Mouse (Mus musculus) lung, embryonic 15.5 days (tissue): ENCODE measurements around the gene Vps37c. TPM values are rescaled to one million over a fixed set of nuclear protein-coding genes. Genes with fewer than 3 reads are reported as not detected.

Experiments used
- ATAC-seq: fragments of 200-750 bp; cut with Nextera tagmentation; 2 replicates; pipeline ENCODE4 v1.8.0; 2017; ENCODE audit warnings: moderate number of reproducible peaks, borderline replicate concordance; ENCODE audit not compliant: low FRiP score, low TSS enrichment; ENCODE audit errors: extremely low read depth
- H3K27ac ChIP-seq: fragments of 300-500 bp; sonication (generic); 2 replicates; pipeline ENCODE4 v1.5.1; 2015; ENCODE audit warnings: moderate library complexity, mild to moderate bottlenecking, inconsistent platforms
- H3K27me3 ChIP-seq: fragments of 300-500 bp; sonication (generic); 2 replicates; pipeline ENCODE4 v1.6.1; 2015; ENCODE audit warnings: inconsistent platforms
- H3K36me3 ChIP-seq: fragments of 300-500 bp; sonication (generic); 2 replicates; pipeline ENCODE4 v1.6.1; 2015; ENCODE audit warnings: inconsistent platforms
- H3K4me1 ChIP-seq: fragments of 300-500 bp; sonication (generic); 2 replicates; pipeline ENCODE4 v1.6.1; 2015; ENCODE audit warnings: inconsistent platforms
- H3K4me2 ChIP-seq: fragments of 300-500 bp; sonication (generic); 2 replicates; pipeline ENCODE4 v1.6.1; 2015; ENCODE audit warnings: inconsistent platforms, mild to moderate bottlenecking, moderate library complexity
- H3K4me3 ChIP-seq: fragments of 300-500 bp; sonication (generic); 2 replicates; pipeline ENCODE4 v1.5.1; 2015; ENCODE audit warnings: mild to moderate bottlenecking, inconsistent platforms
- H3K9ac ChIP-seq: fragments of 300-500 bp; sonication (generic); 2 replicates; pipeline ENCODE4 v1.6.1; 2015; ENCODE audit warnings: inconsistent platforms
- H3K9me3 ChIP-seq: fragments of 300-500 bp; sonication (generic); 2 replicates; pipeline ENCODE4 v1.6.1; 2016; ENCODE audit warnings: inconsistent platforms
- WGBS: fragments of 180-500 bp; shearing (Covaris S2); methylation state at CpG from one replicate; pipeline ENCODE4 v1.1.7; 2015; 5-methylcytosine and 5-hydroxymethylcytosine counted together
- polyA plus RNA-seq: library from polyadenylated mRNA; unstranded; fragments of >200 nt; fragmentation: Nextera tagmentation; extraction: Ambion mirVana; gene quantifications from 2 replicates; pipeline ENCODE4 v1.2.1, GENCODE M21; 2015

The Vps37c gene
- polyA plus RNA-seq, 1 experiment from 2014 or later, result 33.4 TPM

GRCm38 (mm10) chr19:10719751-10720150 is 31.2 kb downstream of the Vps37c start:
- Histone ChIP-seq H3K4me1 (peaks cover 18% of the 10 kb centered on the region), H3K27ac (no peak overlapping the region), H3K9me3 (no peaks in the 10 kb centered on the region), H3K4me3 (no peak overlapping the region), H3K9ac (no peak overlapping the region), H3K4me2 (no peak overlapping the region), H3K27me3 (no peaks in the 10 kb centered on the region), H3K36me3 (no peaks in the 10 kb centered on the region)
- WGBS, result 15% methylated on average over 2 of the region's 2 CpGs
- no peak for ATAC-seq

- no peak overlapping the region for H3K4me3 ChIP-seq
- peaks cover 16% of the 10 kb centered on the region for H3K4me1 ChIP-seq
- H3K27ac ChIP-seq, result no peak overlapping the region
- H3K9ac ChIP-seq, result no peak overlapping the region
- no peaks in the 10 kb centered on the region for H3K36me3 ChIP-seq
- 17% methylated on average over 3 of the region's 3 CpGs for WGBS
- ATAC-seq, result no peak
- H3K4me2 ChIP-seq, result no peak overlapping the region
- no peaks in the 10 kb centered on the region for H3K27me3 ChIP-seq
- H3K9me3 ChIP-seq, result no peaks in the 10 kb centered on the region
Observed at GRCm38 (mm10) chr19:10720524-10720923, 32.0 kb downstream of the Vps37c start.

GRCm38 (mm10) chr19:10721064-10721463 is 32.5 kb downstream of the Vps37c start:
- no peaks in the 10 kb centered on the region for H3K9me3 ChIP-seq
- no peak for ATAC-seq
- H3K27ac ChIP-seq, result no peak overlapping the region
- H3K27me3 ChIP-seq, result no peaks in the 10 kb centered on the region
- H3K9ac ChIP-seq, result no peak overlapping the region
- no peak overlapping the region for H3K4me2 ChIP-seq
- H3K4me3 ChIP-seq, result no peak overlapping the region
- 43% methylated on average over 5 of the region's 5 CpGs for WGBS
- H3K4me1 ChIP-seq, result peaks cover 16% of the 10 kb centered on the region
- H3K36me3 ChIP-seq, result no peaks in the 10 kb centered on the region

GRCm38 (mm10) chr19:10723084-10723483 is 34.5 kb downstream of the Vps37c start:
- H3K4me3 ChIP-seq, result no peak overlapping the region
- peaks cover 16% of the 10 kb centered on the region for H3K4me1 ChIP-seq
- no peak for ATAC-seq
- no peak overlapping the region for H3K4me2 ChIP-seq
- no peaks in the 10 kb centered on the region for H3K36me3 ChIP-seq
- H3K27me3 ChIP-seq, result no peaks in the 10 kb centered on the region
- WGBS, result 15% methylated on average over 13 of the region's 13 CpGs
- no peak overlapping the region for H3K9ac ChIP-seq
- H3K9me3 ChIP-seq, result no peaks in the 10 kb centered on the region
- H3K27ac ChIP-seq, result no peak overlapping the region

GRCm38 (mm10) chr19:10723649-10724048 is 35.1 kb downstream of the Vps37c start:
- Histone ChIP-seq H3K27ac (no peak overlapping the region), H3K4me3 (no peak overlapping the region), H3K9ac (no peak overlapping the region), H3K4me2 (no peak overlapping the region), H3K9me3 (no peaks in the 10 kb centered on the region), H3K36me3 (no peaks in the 10 kb centered on the region), H3K27me3 (no peaks in the 10 kb centered on the region), H3K4me1 (peaks cover 16% of the 10 kb centered on the region)
- 31% methylated on average over 5 of the region's 5 CpGs for WGBS
- ATAC-seq, result no peak

GRCm38 (mm10) chr19:10724629-10725363 is 36.3 kb downstream of the Vps37c start:
- Histone ChIP-seq H3K4me2 (no peak overlapping the region), H3K36me3 (no peaks in the 10 kb centered on the region), H3K4me3 (no peak overlapping the region), H3K27ac (no peak overlapping the region), H3K4me1 (peaks cover 14% of the 10 kb centered on the region), H3K9ac (no peak overlapping the region), H3K27me3 (no peaks in the 10 kb centered on the region), H3K9me3 (no peaks in the 10 kb centered on the region)
- no peak for ATAC-seq
- 74% methylated on average over 13 of the region's 13 CpGs for WGBS

- Histone ChIP-seq H3K4me2 (no peak overlapping the region), H3K9ac (no peak overlapping the region), H3K27ac (no peak overlapping the region), H3K27me3 (no peaks in the 10 kb centered on the region), H3K4me1 (no peaks in the 10 kb centered on the region), H3K36me3 (no peaks in the 10 kb centered on the region), H3K4me3 (no peak overlapping the region), H3K9me3 (no peaks in the 10 kb centered on the region)
- ATAC-seq, result no peak
- 82% methylated on average over 10 of the region's 10 CpGs for WGBS
Observed at GRCm38 (mm10) chr19:10729889-10730288, 41.4 kb downstream of the Vps37c start.

- Histone ChIP-seq H3K4me1 (no peaks in the 10 kb centered on the region), H3K9ac (no peak overlapping the region), H3K27ac (no peak overlapping the region), H3K4me3 (no peak overlapping the region), H3K27me3 (no peaks in the 10 kb centered on the region), H3K4me2 (no peak overlapping the region), H3K36me3 (no peaks in the 10 kb centered on the region), H3K9me3 (no peaks in the 10 kb centered on the region)
- no peak for ATAC-seq
- WGBS, result 63% methylated on average over 5 of the region's 5 CpGs
Observed at GRCm38 (mm10) chr19:10730469-10730868, 41.9 kb downstream of the Vps37c start.

- WGBS, result 88% methylated on average over 7 of the region's 7 CpGs
Observed at GRCm38 (mm10) chr19:10731975-10732374, 43.4 kb downstream of the Vps37c start.

GRCm38 (mm10) chr19:10732741-10733140 is 44.2 kb downstream of the Vps37c start:
- H3K4me1 ChIP-seq, result no peaks in the 10 kb centered on the region
- H3K9me3 ChIP-seq, result no peaks in the 10 kb centered on the region
- H3K36me3 ChIP-seq, result no peaks in the 10 kb centered on the region
- H3K9ac ChIP-seq, result no peak overlapping the region
- no peak overlapping the region for H3K4me3 ChIP-seq
- ATAC-seq, result no peak
- 91% methylated on average over 7 of the region's 7 CpGs for WGBS
- H3K4me2 ChIP-seq, result no peak overlapping the region
- no peak overlapping the region for H3K27ac ChIP-seq
- H3K27me3 ChIP-seq, result no peaks in the 10 kb centered on the region

More at GRCm38 (mm10) chr19:10731975-10732374, 43.4 kb downstream of the Vps37c start:
- Histone ChIP-seq H3K4me3 (no peak overlapping the region), H3K9me3 (no peaks in the 10 kb centered on the region), H3K9ac (no peak overlapping the region), H3K27ac (no peak overlapping the region), H3K36me3 (no peaks in the 10 kb centered on the region), H3K27me3 (no peaks in the 10 kb centered on the region), H3K4me2 (no peak overlapping the region), H3K4me1 (no peaks in the 10 kb centered on the region)
- ATAC-seq, result no peak

- Histone ChIP-seq H3K27ac (no peak overlapping the region), H3K4me2 (no peak overlapping the region), H3K27me3 (no peaks in the 10 kb centered on the region), H3K4me3 (no peak overlapping the region), H3K36me3 (no peaks in the 10 kb centered on the region), H3K9me3 (no peaks in the 10 kb centered on the region), H3K9ac (no peak overlapping the region), H3K4me1 (no peaks in the 10 kb centered on the region)
- WGBS, result 78% methylated on average over 10 of the region's 10 CpGs
- no peak for ATAC-seq
Observed at GRCm38 (mm10) chr19:10733501-10734127, 45.1 kb downstream of the Vps37c start.

GRCm38 (mm10) chr19:10734554-10734953 is 46.0 kb downstream of the Vps37c start:
- Histone ChIP-seq H3K27ac (no peak overlapping the region), H3K27me3 (no peaks in the 10 kb centered on the region), H3K9me3 (no peaks in the 10 kb centered on the region), H3K4me2 (no peak overlapping the region), H3K9ac (no peak overlapping the region), H3K36me3 (no peaks in the 10 kb centered on the region), H3K4me1 (no peaks in the 10 kb centered on the region), H3K4me3 (no peak overlapping the region)
- WGBS, result 79% methylated on average over 7 of the region's 7 CpGs
- ATAC-seq, result no peak
